Mouse (Mus musculus) intestine, postnatal 0 days (tissue): ENCODE data around the gene Lhfp. TPM values are rescaled to one million over a fixed set of nuclear protein-coding genes. Genes with fewer than 3 reads are reported as not detected.

Experiments used
- ATAC-seq: fragments of 200-750 bp; cut with Nextera tagmentation; 2 replicates; pipeline ENCODE4 v1.8.0; 2017; ENCODE audit warnings: mild to moderate bottlenecking, moderate TSS enrichment, moderate library complexity
- H3K27ac ChIP-seq: fragments of 300-500 bp; sonication (generic); 2 replicates; pipeline ENCODE4 v1.5.1; 2014; ENCODE audit warnings: mild to moderate bottlenecking, low read depth, low read length, moderate library complexity
- H3K27me3 ChIP-seq: fragments of 300-500 bp; sonication (generic); replicated peaks from 2 replicates; pipeline ENCODE4 v1.6.1; 2014; ENCODE audit warnings: low read length, mixed read lengths; ENCODE audit not compliant: control insufficient read depth, insufficient read depth
- H3K36me3 ChIP-seq: fragments of 300-500 bp; sonication (generic); 2 replicates; pipeline ENCODE4 v1.6.1; 2014; ENCODE audit warnings: mild to moderate bottlenecking, moderate library complexity; ENCODE audit not compliant: control insufficient read depth, insufficient read depth
- H3K4me1 ChIP-seq: fragments of 300-500 bp; sonication (generic); replicated peaks from 2 replicates; pipeline ENCODE4 v1.6.1; 2014; ENCODE audit warnings: antibody characterized with exemption, low read length, mixed read lengths; ENCODE audit not compliant: control insufficient read depth, insufficient read depth
- H3K4me2 ChIP-seq: fragments of 300-500 bp; sonication (generic); replicated peaks from 2 replicates; pipeline ENCODE4 v1.6.1; 2014; ENCODE audit warnings: low read depth, mild to moderate bottlenecking, moderate library complexity
- H3K4me3 ChIP-seq: fragments of 300-500 bp; sonication (generic); 2 replicates; pipeline ENCODE4 v1.5.1; 2014; ENCODE audit warnings: low read depth, low read length
- H3K9ac ChIP-seq: fragments of 300-500 bp; sonication (generic); 2 replicates; pipeline ENCODE4 v1.6.1; 2014; ENCODE audit warnings: mild to moderate bottlenecking, low read depth, low read length
- H3K9me3 ChIP-seq: fragments of 300-500 bp; sonication (generic); 2 replicates; pipeline ENCODE4 v1.6.1; 2016; ENCODE audit warnings: mixed run types; ENCODE audit not compliant: control insufficient read depth
- CTCF ChIP-seq: sonication (generic); IDR thresholded peaks from 2 replicates; pipeline ENCODE4 v1.5.1; 2016; ENCODE audit warnings: low read depth, mild to moderate bottlenecking, control low read depth, antibody characterized with exemption, moderate library complexity
- WGBS: fragments of 180-500 bp; shearing (Covaris S2); extraction: QIAGEN DNeasy Blood & Tissue Kit; methylation state at CpG from one replicate; pipeline ENCODE4 v1.1.7; 2014; 5-methylcytosine and 5-hydroxymethylcytosine counted together
- polyA plus RNA-seq: library from polyadenylated mRNA; unstranded; fragments of >200 nt; fragmentation: Nextera tagmentation; extraction: Ambion mirVana; gene quantifications from 2 replicates; pipeline ENCODE4 v1.2.1, GENCODE M21; 2015

Lhfp gene
- polyA plus RNA-seq, 1 experiment from 2014 or later: 30.2 TPM

- no peak overlapping the region for H3K9ac ChIP-seq
- H3K4me1 ChIP-seq: no peaks in the 10 kb centered on the region
- H3K4me3 ChIP-seq: no peak overlapping the region
- no peak for ATAC-seq
- no peaks in the 10 kb centered on the region for H3K9me3 ChIP-seq
- no peak; the same call in 1 of the 2 replicates for TF ChIP-seq CTCF
- H3K27me3 ChIP-seq: no peaks in the 10 kb centered on the region
- 56% methylated on average over 5 of the region's 5 CpGs for WGBS
- no peak overlapping the region for H3K4me2 ChIP-seq
- no peak overlapping the region for H3K27ac ChIP-seq
- no peaks in the 10 kb centered on the region for H3K36me3 ChIP-seq
These were observed 267.3 kb downstream of the Lhfp start for GRCm38 (mm10) chr3:53308649-53309048.

- H3K9me3 ChIP-seq: no peaks in the 10 kb centered on the region
- H3K36me3 ChIP-seq: no peaks in the 10 kb centered on the region
- TF ChIP-seq CTCF: no peak
- no peak overlapping the region for H3K27ac ChIP-seq
- no peaks in the 10 kb centered on the region for H3K4me1 ChIP-seq
- no peak overlapping the region for H3K4me3 ChIP-seq
- H3K4me2 ChIP-seq: no peak overlapping the region
- whole genome bisulfite sequencing: 73% methylated on average over 4 of the region's 4 CpGs
- no peak overlapping the region for H3K9ac ChIP-seq
- no peak for ATAC-seq
- no peaks in the 10 kb centered on the region for H3K27me3 ChIP-seq
These were observed 268.8 kb downstream of the Lhfp start for GRCm38 (mm10) chr3:53310093-53310492.

- H3K27ac ChIP-seq: no peak overlapping the region
- no peak overlapping the region for H3K4me2 ChIP-seq
- no peaks in the 10 kb centered on the region for H3K4me1 ChIP-seq
- H3K9me3 ChIP-seq: no peaks in the 10 kb centered on the region
- no peak for ATAC-seq
- no peaks in the 10 kb centered on the region for H3K36me3 ChIP-seq
- H3K27me3 ChIP-seq: no peaks in the 10 kb centered on the region
- no peak for TF ChIP-seq CTCF
- no peak overlapping the region for H3K4me3 ChIP-seq
- H3K9ac ChIP-seq: no peak overlapping the region
- WGBS: 93% methylated on average over 2 of the region's 2 CpGs
These were observed 269.3 kb downstream of the Lhfp start for GRCm38 (mm10) chr3:53310615-53311014.

Other genes starting within 250 kb of the Lhfp start
- gene Cog6, start 24.3 kb upstream of the Lhfp start, polyA plus RNA-seq: 21.9 and 23.6 TPM in 2 replicates